Mouse (Mus musculus) kidney, adult 2 months (tissue): ENCODE measurements around the gene Sass6. TPM values are rescaled to one million over a fixed set of nuclear protein-coding genes. Genes with fewer than 3 reads are reported as not detected.
A peak's percentile ranks its signal among the peaks of the same experiment; 100 is the strongest.

Experiments used
- DNase-seq: peaks from one replicate; pipeline ENCODE4 v3.0.0; 2021
- H3K27ac ChIP-seq: fragments of 200-500 bp; 2 replicates; pipeline ENCODE4 v1.5.1; 2012; ENCODE audit warnings: low read depth, low read length, control low read depth, inconsistent platforms; ENCODE audit not compliant: insufficient read depth
- H3K27me3 ChIP-seq: fragments of 200-500 bp; replicated peaks from 2 replicates; pipeline ENCODE4 v1.6.1; 2012; ENCODE audit warnings: mild to moderate bottlenecking, moderate library complexity, low read length, inconsistent platforms; ENCODE audit not compliant: control insufficient read depth, insufficient read depth
- H3K36me3 ChIP-seq: fragments of 200-500 bp; 2 replicates; pipeline ENCODE4 v1.6.1; 2012; ENCODE audit warnings: mild to moderate bottlenecking, moderate library complexity, low read length, inconsistent platforms; ENCODE audit not compliant: control insufficient read depth, insufficient read depth
- H3K4me1 ChIP-seq: fragments of 200-500 bp; 2 replicates; pipeline ENCODE4 v1.6.1; 2011; ENCODE audit warnings: low read length; ENCODE audit not compliant: control insufficient read depth, insufficient read depth
- H3K4me3 ChIP-seq: fragments of 200-500 bp; 2 replicates; pipeline ENCODE4 v1.5.1; 2011; ENCODE audit warnings: mild to moderate bottlenecking, low read depth, low read length, control low read depth; ENCODE audit not compliant: insufficient read depth
- CTCF ChIP-seq: fragments of 200-500 bp; conservative IDR thresholded peaks from 2 replicates; pipeline ENCODE4 v1.5.1; 2011; ENCODE audit warnings: low read depth, mild to moderate bottlenecking, control low read depth, low read length, moderate library complexity, mixed read lengths; ENCODE audit not compliant: insufficient read depth, insufficient read length
- POLR2A ChIP-seq: fragments of 200-500 bp; IDR thresholded peaks from one replicate; pipeline ENCODE4 v1.6.1; 2011; ENCODE audit warnings: low read depth, low read length, control low read depth
- WGBS: fragments of 180-500 bp; shearing (Covaris S2); methylation state at CpG from one replicate; pipeline ENCODE4 v1.1.7; 2018; 5-methylcytosine and 5-hydroxymethylcytosine counted together
- polyA plus RNA-seq: library from polyadenylated mRNA; depleted of rRNA; stranded (reverse); fragments of >200 nt; gene quantifications from 2 replicates; pipeline ENCODE4 v1.2.3, GENCODE M21; 2012

The Sass6 gene
- polyA plus RNA-seq, 1 experiment: 0.78 TPM

DNA sequence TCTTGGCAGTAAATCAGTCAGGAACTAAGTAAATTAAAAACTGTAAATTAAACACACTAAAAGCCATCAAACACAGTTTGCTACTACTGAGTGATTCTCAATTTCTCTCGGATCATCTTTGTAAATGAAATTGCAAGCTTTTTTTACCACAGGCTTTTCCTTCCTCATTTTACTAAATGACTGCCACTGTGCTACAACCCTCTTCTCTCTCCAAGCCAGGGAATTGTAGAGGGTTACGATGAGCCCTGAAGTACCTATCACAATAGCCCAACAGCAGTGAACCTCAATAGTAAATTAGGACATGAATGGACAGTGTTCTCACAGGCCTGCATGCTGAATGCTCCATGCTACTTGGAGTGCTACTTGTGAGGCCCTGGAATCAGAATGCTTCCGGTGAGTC, 39.3 kb downstream of the Sass6 start:
- WGBS: 80% methylated on average over 3 of the region's 3 CpGs
- Histone ChIP-seq H3K4me1 (no peaks in the 10 kb centered on the region), H3K4me3 (no peak overlapping the region), H3K27me3 (no peaks in the 10 kb centered on the region), H3K27ac (no peak overlapping the region), H3K36me3 (peaks cover 5% of the 10 kb centered on the region; the same call in 1 of the 2 replicates)
- no peak for TF ChIP-seq CTCF
- no peak for TF ChIP-seq POLR2A
- no peak for DNase-seq

DNA sequence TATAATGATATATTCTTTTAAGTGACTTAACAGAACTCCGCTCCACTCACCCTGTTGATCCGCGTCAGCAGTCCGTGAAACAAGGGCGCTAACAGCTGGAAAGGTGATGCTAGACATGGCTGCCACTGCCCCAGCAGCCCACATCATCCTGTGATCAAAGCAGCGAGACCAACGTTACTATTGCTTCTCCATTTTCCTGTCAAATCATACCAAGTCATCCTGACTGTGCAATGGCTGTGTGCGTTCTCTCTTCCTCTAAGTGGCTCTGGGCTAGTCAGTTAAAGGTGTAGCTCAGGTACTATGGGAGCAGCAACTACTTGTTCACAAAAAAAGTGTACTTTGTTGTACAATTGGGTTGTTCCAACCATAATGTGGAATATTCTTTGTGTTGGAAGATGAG, 40.1 kb downstream of the Sass6 start:
- no peak overlapping the region for H3K4me3 ChIP-seq
- H3K27ac ChIP-seq: no peak overlapping the region
- H3K4me1 ChIP-seq: no peaks in the 10 kb centered on the region
- no peaks in the 10 kb centered on the region for H3K27me3 ChIP-seq
- no peak for DNase-seq
- no peak for TF ChIP-seq CTCF
- no peak for TF ChIP-seq POLR2A
- 86% methylated on average over 8 of the region's 8 CpGs for WGBS
- H3K36me3 ChIP-seq: peaks cover 5% of the 10 kb centered on the region; the same call in 1 of the 2 replicates

DNA sequence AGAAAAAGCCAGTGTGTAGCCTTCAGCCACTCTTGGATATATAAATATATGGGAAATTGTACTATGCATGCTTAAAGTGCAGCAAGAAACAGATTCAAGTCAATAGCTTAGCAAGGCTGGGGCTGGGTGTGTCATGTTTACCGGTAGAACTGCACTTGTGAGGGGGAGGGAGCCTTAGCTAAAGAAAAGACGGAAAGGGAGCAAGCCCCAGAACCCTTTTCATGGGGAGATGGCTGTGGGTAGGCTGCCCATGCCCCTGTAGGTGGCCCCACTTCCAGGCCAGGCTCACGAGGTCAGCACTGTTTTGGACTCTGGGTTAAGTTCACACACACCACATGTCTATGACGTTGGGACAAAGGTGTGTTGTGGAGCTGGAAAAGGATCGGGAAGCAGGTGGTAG, 41.0 kb downstream of the Sass6 start:
- no peaks in the 10 kb centered on the region for H3K27me3 ChIP-seq
- peaks cover 7% of the 10 kb centered on the region for H3K36me3 ChIP-seq
- 64% methylated on average over 5 of the region's 5 CpGs for WGBS
- H3K27ac ChIP-seq: no peak overlapping the region
- H3K4me1 ChIP-seq: no peaks in the 10 kb centered on the region
- DNase-seq: no peak
- no peak for TF ChIP-seq POLR2A
- no peak for TF ChIP-seq CTCF
- no peak overlapping the region for H3K4me3 ChIP-seq

DNA sequence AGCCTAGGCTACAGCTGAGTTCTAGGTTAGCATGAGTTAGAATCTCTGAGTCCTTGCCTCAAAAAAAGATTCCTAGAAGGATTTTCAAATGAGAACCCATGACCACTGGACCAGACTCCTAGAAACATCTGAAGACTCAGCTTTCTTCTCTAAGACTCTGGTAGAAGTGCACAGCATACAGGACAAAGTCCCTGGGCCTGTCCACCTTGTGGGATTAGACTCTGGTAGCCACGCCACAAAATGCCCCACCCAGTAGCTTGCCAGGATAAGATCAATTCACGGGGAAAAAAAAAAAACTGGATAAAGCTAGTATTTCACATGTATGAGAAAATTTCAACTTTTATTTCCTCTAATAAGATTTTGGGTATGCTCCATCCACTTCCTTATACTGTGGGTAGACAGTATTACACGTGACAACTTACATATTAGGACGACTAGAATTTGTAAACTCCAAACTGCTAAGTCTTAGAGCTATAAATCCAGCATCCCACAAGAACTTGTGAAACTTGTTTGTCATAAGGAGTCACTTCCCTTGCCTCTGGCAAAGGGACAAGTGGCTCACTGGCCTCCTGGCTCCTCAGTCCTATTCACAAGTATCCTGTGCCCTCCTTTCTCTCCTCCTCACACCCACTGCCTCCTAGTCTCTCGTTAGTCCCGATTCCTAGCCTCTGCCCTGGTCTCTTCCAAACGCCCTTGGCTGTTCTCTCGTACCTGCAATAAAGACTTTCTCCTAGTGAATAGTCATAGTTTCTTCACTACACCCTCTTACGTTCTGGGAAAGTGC, 43.1 kb downstream of the Sass6 start:
- TF ChIP-seq CTCF (no peak), POLR2A (no peak)
- no peaks in the 10 kb centered on the region for H3K27me3 ChIP-seq
- peaks cover 8% of the 10 kb centered on the region for H3K36me3 ChIP-seq
- H3K4me1 ChIP-seq: no peaks in the 10 kb centered on the region
- peak; percentile 19 for DNase-seq
- WGBS: 74% methylated on average over 9 of the region's 9 CpGs
- no peak overlapping the region for H3K27ac ChIP-seq
- H3K4me3 ChIP-seq: no peak overlapping the region

DNA sequence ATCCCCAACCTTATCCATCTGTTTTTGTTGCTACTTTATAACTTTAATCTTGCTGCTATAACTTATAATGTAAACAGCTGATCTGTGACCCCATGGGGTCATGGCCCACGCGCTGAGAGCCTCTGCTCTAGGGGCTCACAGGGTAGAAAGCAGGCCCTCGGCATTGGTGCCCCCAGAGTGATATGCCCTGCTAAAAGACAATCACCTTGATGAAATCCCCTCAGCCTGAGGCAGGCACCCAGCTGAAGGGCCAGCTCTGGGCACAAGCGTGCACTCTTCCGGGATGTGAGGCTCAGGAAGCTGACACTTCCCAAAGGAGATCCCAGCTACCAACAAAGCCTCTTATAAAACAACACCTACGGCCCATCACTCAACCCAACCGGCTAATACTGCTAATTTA, 43.8 kb downstream of the Sass6 start:
- no peaks in the 10 kb centered on the region for H3K4me1 ChIP-seq
- H3K27ac ChIP-seq: no peak overlapping the region
- H3K36me3 ChIP-seq: peaks cover 7% of the 10 kb centered on the region
- no peak overlapping the region for H3K4me3 ChIP-seq
- WGBS: 68% methylated on average over 7 of the region's 7 CpGs
- DNase-seq: no peak
- TF ChIP-seq POLR2A: no peak
- no peak for TF ChIP-seq CTCF
- no peaks in the 10 kb centered on the region for H3K27me3 ChIP-seq

DNA sequence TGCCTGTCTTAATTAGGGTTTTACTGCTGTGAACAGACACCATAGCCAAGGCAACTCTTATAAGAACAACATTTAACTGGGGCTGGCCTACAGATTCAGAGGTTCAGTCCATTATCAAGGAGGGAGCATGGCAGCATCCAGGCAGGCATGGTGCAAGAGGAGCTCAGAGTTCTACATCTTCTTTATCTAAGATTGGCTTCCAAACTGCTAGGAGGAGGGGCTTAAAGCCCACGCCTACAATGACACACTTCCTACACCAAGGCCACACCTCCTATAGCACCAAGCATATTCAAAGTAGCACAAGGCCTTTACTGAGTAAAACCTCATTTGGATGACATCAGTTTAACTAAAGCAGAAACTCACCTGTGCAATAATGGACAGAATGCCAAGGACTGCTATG, 45.2 kb downstream of the Sass6 start:
- H3K36me3 ChIP-seq: peaks cover 8% of the 10 kb centered on the region
- WGBS: 82% methylated on average over 1 of the region's 1 CpGs

DNA sequence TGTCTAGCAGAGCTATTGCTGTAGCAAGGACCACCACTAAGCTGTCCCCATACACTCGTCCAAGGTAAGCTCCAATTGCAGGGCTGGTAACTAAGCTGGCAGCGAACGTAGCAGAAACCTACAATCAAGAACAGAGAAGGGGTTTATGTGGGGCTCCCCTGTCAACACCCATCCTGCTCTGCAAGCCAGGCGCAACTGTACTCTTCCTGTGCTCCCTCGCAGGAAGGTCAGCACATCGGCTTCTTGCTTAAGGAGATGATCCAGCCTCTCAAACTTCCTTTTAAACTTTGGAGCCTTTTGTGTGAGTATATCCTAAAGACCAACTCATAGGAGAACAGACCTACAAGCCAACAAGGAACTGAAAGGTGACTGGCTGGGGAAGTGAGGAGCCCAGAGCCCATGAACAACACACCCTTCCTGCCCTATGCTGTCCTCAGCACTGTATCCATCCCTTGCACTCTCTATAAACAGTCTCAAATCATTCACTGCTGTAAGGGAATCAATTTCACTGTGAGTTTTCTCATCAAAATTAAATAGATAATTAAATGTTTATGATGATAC, 47.1 kb downstream of the Sass6 start:
- no peak for DNase-seq
- Histone ChIP-seq H3K4me1 (no peaks in the 10 kb centered on the region), H3K36me3 (peaks cover 13% of the 10 kb centered on the region), H3K4me3 (no peak overlapping the region), H3K27ac (no peak overlapping the region), H3K27me3 (no peaks in the 10 kb centered on the region)
- 83% methylated on average over 6 of the region's 6 CpGs for WGBS
- TF ChIP-seq CTCF (no peak), POLR2A (no peak)

More for the DNA sequence above, 45.2 kb downstream of the Sass6 start:
- H3K27ac ChIP-seq: no peak overlapping the region
- no peak for DNase-seq
- no peaks in the 10 kb centered on the region for H3K27me3 ChIP-seq
- H3K4me1 ChIP-seq: no peaks in the 10 kb centered on the region
- TF ChIP-seq POLR2A (no peak), CTCF (no peak)
- H3K4me3 ChIP-seq: no peak overlapping the region
